Mouse (Mus musculus) lung, embryonic 16.5 days (tissue): ENCODE results near the gene Cacna1d. TPM values are rescaled to one million over a fixed set of nuclear protein-coding genes. Genes with fewer than 3 reads are reported as not detected.

ENCODE experiments used
- ATAC-seq: fragments of 200-750 bp; cut with Nextera tagmentation; 2 replicates; pipeline ENCODE4 v1.8.0; 2017; ENCODE audit warnings: low read depth, mild to moderate bottlenecking, moderate library complexity
- H3K27ac ChIP-seq: fragments of 300-500 bp; sonication (generic); 2 replicates; pipeline ENCODE4 v1.5.1; 2014; ENCODE audit warnings: mild to moderate bottlenecking, control low read depth, low read length
- H3K27me3 ChIP-seq: fragments of 300-500 bp; sonication (generic); 2 replicates; pipeline ENCODE4 v1.6.1; 2014; ENCODE audit warnings: low read depth, low read length, mixed read lengths; ENCODE audit not compliant: control insufficient read depth, insufficient read depth
- H3K36me3 ChIP-seq: fragments of 300-500 bp; sonication (generic); 2 replicates; pipeline ENCODE4 v1.6.1; 2014; ENCODE audit warnings: low read length; ENCODE audit not compliant: control insufficient read depth, insufficient read depth
- H3K4me1 ChIP-seq: fragments of 300-500 bp; sonication (generic); replicated peaks from 2 replicates; pipeline ENCODE4 v1.6.1; 2014; ENCODE audit warnings: low read length, mixed read lengths; ENCODE audit not compliant: control insufficient read depth, insufficient read depth
- H3K4me2 ChIP-seq: fragments of 300-500 bp; sonication (generic); 2 replicates; pipeline ENCODE4 v1.6.1; 2014; ENCODE audit warnings: low read depth, low read length, control low read depth
- H3K4me3 ChIP-seq: fragments of 300-500 bp; sonication (generic); 2 replicates; pipeline ENCODE4 v1.5.1; 2014; ENCODE audit warnings: mild to moderate bottlenecking, low read length, control low read depth
- H3K9ac ChIP-seq: fragments of 300-500 bp; sonication (generic); 2 replicates; pipeline ENCODE4 v1.6.1; 2014; ENCODE audit warnings: low read length, control low read depth
- H3K9me3 ChIP-seq: fragments of 300-500 bp; sonication (generic); 2 replicates; pipeline ENCODE4 v1.6.1; 2016; ENCODE audit warnings: low read length; ENCODE audit not compliant: control insufficient read depth
- WGBS: fragments of 180-500 bp; shearing (Covaris S2); extraction: QIAGEN DNeasy Blood & Tissue Kit; methylation state at CpG from one replicate; pipeline ENCODE4 v1.1.7; 2014; 5-methylcytosine and 5-hydroxymethylcytosine counted together
- polyA plus RNA-seq: library from polyadenylated mRNA; unstranded; fragments of >200 nt; fragmentation: Nextera tagmentation; extraction: Ambion mirVana; gene quantifications from 2 replicates; pipeline ENCODE4 v1.2.1, GENCODE M21; 2015

Gene Cacna1d
- polyA plus RNA-seq, 1 experiment from 2014 or later: 9.2 TPM

DNA sequence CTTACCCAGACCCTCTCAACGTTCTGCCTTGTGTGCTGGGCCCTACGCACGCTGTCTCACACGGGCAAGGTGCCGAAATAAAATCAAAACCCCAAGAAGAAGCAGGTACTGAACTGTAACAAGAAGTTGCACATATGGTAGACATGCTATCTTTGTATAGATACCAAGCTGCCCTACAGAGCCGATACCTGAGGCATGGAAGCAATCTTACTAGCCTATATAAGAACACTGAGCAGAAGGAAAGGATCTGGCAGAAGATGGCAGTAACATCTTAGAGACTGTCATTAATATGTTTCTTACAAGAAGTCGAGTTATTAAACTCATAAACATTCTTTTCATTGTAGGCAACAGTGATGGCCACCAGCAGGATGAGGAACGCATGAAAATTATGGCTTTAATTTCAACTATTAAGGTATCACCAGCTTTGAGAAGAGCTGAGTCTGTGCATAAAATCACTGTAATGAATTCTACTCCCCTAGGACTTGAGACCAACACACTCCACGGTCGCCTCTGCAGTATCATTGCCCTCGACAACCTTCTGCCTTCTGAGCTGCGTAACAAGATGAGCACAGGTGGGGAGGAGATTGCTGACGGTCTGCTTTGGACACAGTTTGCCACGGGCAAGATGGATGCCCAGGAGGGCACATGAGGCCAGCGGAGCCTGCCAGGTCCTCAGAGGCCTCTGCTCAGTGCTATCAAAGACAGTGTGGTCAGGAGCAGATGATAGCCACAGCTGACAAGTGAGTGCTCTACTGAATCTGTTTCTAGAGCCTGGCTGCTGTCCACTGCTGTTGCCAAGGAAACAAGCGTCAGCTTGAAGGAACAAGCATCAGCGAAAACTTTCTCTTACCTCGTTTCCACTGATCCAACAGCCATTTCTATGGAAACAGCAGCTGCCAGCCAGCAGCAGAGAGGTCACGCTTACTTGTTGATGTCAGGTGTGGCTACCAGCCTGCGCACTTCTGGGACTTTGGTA, 327.2 kb downstream of the Cacna1d start:
- 64% methylated on average over 20 of the region's 20 CpGs for WGBS
- Histone ChIP-seq H3K27ac (no peak overlapping the region), H3K4me2 (no peak overlapping the region), H3K9me3 (no peaks in the 10 kb centered on the region), H3K36me3 (no peaks in the 10 kb centered on the region; the same call in 1 of the 2 replicates), H3K9ac (no peak overlapping the region), H3K4me3 (no peak overlapping the region), H3K27me3 (no peaks in the 10 kb centered on the region), H3K4me1 (no peaks in the 10 kb centered on the region)
- no peak for ATAC-seq

DNA sequence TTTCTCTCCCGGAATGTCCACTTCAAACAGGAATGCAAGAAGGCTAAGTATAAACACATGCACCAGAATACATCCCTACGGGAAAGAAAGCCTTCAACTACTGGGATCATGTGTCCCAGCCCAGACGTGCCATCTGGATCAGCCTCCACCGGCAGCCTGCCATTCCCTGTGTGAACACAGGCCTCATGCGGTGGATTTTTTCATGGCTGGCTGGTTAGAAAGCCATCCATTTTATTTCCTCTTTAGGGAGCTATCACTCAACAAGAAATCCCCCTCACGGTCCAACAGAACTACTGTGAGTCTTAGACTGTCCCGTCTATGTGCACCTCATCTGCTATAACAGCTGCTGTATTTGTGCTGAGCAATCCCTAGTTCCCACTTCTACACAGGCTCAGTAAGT, 343.5 kb downstream of the Cacna1d start:
- no peak overlapping the region for H3K4me2 ChIP-seq
- no peaks in the 10 kb centered on the region for H3K27me3 ChIP-seq
- H3K36me3 ChIP-seq: no peaks in the 10 kb centered on the region
- H3K4me3 ChIP-seq: no peak overlapping the region
- H3K27ac ChIP-seq: no peak overlapping the region
- H3K4me1 ChIP-seq: no peaks in the 10 kb centered on the region
- H3K9me3 ChIP-seq: no peaks in the 10 kb centered on the region
- 48% methylated on average over 7 of the region's 7 CpGs for WGBS
- H3K9ac ChIP-seq: no peak overlapping the region
- no peak for ATAC-seq

DNA sequence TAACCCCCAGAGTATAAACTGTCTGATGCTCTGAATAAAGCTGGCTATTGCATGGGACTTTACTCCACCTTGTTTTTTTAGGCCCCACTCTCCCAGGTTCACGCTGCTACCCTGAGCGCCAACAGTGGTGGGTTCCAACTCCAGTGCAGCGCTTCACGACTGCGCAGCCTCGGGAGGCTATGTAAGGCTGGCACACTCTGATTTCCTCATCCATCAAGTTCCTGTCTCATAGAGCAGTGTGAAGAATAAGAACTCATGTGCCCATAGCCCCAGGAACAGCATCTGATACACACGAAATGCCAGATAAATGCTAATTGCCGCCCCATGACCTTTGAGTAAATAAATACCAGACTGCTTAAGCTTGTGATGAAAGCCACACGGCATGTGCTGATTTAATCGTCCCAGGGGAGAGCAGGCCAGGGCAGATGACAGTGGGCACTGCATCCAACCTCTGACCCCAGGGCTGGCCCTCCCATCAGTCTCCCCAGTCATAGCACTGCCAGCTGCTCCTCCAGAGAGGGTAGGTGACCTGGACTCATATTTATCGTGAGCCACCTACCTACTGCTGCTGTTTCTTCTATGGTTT, 352.8 kb downstream of the Cacna1d start:
- Histone ChIP-seq H3K27ac (no peak overlapping the region), H3K4me1 (peaks cover 6% of the 10 kb centered on the region; the same call in 1 of the 2 replicates), H3K9me3 (no peaks in the 10 kb centered on the region), H3K36me3 (no peaks in the 10 kb centered on the region), H3K4me3 (no peak overlapping the region), H3K4me2 (no peak overlapping the region), H3K9ac (no peak overlapping the region), H3K27me3 (no peaks in the 10 kb centered on the region)
- 48% methylated on average over 11 of the region's 11 CpGs for WGBS
- no peak for ATAC-seq

DNA sequence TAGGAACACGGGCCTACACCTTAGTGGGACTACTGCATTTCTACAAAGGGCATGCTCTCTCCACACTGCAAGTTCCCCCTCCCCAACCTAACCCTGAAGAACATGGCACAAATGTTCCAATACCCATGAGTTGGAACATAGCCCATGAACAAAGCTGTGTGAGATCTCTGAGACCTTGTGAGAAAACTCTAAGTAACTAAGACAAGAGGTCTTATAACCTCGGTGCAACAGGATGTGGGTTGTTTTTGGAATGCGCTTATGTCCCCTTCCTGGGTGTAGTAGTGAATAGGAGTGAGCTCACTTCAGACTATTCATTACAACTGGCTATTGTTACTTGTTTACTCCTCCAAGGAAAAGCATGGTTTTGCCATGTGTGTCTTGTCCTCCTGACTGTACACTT, 353.3 kb downstream of the Cacna1d start:
- H3K9ac ChIP-seq: no peak overlapping the region
- H3K4me3 ChIP-seq: no peak overlapping the region
- H3K4me2 ChIP-seq: no peak overlapping the region
- H3K36me3 ChIP-seq: no peaks in the 10 kb centered on the region
- H3K27ac ChIP-seq: no peak overlapping the region
- ATAC-seq: no peak
- H3K27me3 ChIP-seq: no peaks in the 10 kb centered on the region
- WGBS: 55% methylated on average over 3 of the region's 3 CpGs
- H3K4me1 ChIP-seq: peaks cover 6% of the 10 kb centered on the region; the same call in 1 of the 2 replicates
- H3K9me3 ChIP-seq: no peaks in the 10 kb centered on the region

DNA sequence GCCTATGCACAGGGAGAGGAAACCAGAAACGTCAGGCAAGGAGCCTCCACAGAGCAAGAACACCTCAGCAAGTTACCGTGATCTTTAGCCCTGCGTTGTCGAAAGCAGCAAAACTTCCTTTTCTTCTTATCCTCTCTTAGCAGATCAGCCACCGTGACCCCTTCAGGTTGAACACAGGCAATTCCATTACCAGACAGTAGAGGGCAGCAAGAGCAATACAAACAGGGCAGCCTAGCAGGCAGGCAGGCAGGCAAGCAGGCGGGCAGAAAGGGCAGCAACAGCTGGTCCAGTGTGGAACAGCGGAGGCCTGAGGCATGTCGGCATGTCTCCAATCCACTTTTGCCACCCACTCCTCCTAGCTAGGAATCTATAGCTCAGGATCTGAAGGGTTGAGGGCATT, 354.3 kb downstream of the Cacna1d start:
- no peaks in the 10 kb centered on the region for H3K36me3 ChIP-seq
- peaks cover 6% of the 10 kb centered on the region; the same call in 1 of the 2 replicates for H3K4me1 ChIP-seq
- H3K4me2 ChIP-seq: no peak overlapping the region
- no peak overlapping the region for H3K27ac ChIP-seq
- ATAC-seq: peak; percentile 78
- H3K4me3 ChIP-seq: no peak overlapping the region
- no peak overlapping the region for H3K9ac ChIP-seq
- 2% methylated on average over 8 of the region's 8 CpGs for WGBS
- no peaks in the 10 kb centered on the region for H3K9me3 ChIP-seq
- no peaks in the 10 kb centered on the region for H3K27me3 ChIP-seq

DNA sequence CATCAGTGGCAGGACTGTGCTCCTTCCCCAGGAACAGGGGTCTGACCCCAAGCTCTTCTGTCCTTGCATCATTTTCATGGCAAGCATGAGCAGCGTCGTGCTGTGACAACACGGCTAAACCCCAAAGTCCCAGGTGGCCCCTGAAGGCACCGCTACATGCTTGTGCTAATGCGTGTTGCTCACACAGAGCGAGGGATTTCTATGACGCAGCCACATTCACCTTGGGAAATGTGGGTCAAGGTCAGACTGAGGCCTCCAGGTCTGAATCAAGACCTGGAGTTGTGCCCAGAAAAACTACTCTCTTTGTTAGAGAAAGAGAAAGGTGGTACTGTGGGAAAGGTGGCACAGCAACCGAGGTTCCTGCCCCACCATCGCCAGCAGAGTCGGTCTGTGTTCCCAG, 355.9 kb downstream of the Cacna1d start:
- H3K36me3 ChIP-seq: no peaks in the 10 kb centered on the region
- H3K4me1 ChIP-seq: peaks cover 6% of the 10 kb centered on the region; the same call in 1 of the 2 replicates
- whole genome bisulfite sequencing: 83% methylated on average over 10 of the region's 10 CpGs
- H3K4me2 ChIP-seq: no peak overlapping the region
- no peaks in the 10 kb centered on the region for H3K27me3 ChIP-seq
- H3K9ac ChIP-seq: no peak overlapping the region
- no peak overlapping the region for H3K27ac ChIP-seq
- no peak overlapping the region for H3K4me3 ChIP-seq
- H3K9me3 ChIP-seq: no peaks in the 10 kb centered on the region
- ATAC-seq: no peak

DNA sequence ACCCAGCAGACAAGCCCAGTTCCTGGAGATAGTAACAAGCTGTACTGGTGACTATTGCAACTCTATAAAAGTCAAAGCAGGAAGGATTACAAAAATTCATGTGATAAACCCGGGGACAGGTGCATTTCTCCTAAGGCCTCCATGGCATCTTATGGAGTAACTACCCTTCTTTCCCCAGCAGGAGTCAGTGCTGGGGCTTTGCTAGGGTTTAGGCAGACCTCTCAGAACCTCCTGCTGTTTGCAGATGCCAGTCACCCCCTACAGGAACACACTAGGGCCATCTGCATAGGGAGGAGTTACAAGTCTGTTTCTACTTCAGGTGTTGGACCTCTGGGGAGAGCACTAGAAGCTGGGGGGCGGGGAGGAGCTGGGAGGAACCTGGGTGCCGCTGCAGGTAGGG, 357.6 kb downstream of the Cacna1d start:
- no peak overlapping the region for H3K4me2 ChIP-seq
- ATAC-seq: no peak
- H3K9me3 ChIP-seq: no peaks in the 10 kb centered on the region
- no peaks in the 10 kb centered on the region for H3K27me3 ChIP-seq
- H3K36me3 ChIP-seq: no peaks in the 10 kb centered on the region
- 38% methylated on average over 3 of the region's 3 CpGs for WGBS
- H3K27ac ChIP-seq: no peak overlapping the region
- H3K4me3 ChIP-seq: no peak overlapping the region
- H3K4me1 ChIP-seq: peaks cover 6% of the 10 kb centered on the region; the same call in 1 of the 2 replicates
- H3K9ac ChIP-seq: no peak overlapping the region

DNA sequence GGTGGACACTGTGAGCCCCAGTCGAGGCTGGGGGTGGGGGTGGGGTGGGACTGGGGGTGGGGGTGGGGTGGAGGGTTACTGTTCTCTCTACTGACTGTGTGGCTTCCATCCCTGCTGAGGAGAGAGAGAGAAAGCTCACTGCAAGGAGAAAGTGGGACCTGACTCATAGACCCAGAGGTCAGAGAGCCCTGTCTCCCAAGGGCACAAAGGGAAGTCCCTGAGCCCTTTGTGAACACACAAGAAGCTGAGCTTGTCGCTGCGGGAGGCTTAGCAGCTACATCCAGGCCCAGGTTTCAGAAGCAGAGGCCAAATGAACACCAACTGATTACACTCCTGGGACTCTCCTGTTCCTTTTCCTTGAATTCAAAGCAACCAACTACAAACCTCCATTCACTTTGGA, 360.0 kb downstream of the Cacna1d start:
- Histone ChIP-seq H3K36me3 (no peaks in the 10 kb centered on the region), H3K4me2 (no peak overlapping the region), H3K9me3 (no peaks in the 10 kb centered on the region), H3K27me3 (no peaks in the 10 kb centered on the region), H3K27ac (no peak overlapping the region), H3K9ac (no peak overlapping the region), H3K4me3 (no peak overlapping the region), H3K4me1 (no peaks in the 10 kb centered on the region)
- 26% methylated on average over 3 of the region's 3 CpGs for WGBS
- no peak for ATAC-seq

DNA sequence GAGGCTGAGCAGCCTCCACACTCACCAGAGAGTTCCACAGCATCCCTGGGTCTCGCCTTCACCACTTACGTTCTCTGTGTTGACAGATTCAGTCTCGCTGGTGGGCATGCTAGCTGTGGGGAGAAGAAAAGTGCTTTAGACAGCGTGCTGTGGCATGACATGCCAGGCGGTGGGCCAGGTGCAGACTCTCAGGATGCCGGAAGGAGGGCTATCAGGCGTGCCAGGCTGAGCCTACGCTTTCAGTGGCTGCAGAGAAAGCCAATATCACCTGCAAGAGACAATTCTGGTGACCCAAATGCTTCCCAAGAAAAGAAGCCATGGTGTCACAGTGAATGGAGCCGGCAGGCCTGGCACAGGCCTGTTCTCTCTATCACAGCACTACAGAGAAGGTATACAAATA, 361.2 kb downstream of the Cacna1d start:
- Histone ChIP-seq H3K4me1 (no peaks in the 10 kb centered on the region), H3K4me3 (no peak overlapping the region), H3K36me3 (no peaks in the 10 kb centered on the region), H3K4me2 (no peak overlapping the region), H3K27me3 (no peaks in the 10 kb centered on the region), H3K9me3 (no peaks in the 10 kb centered on the region), H3K27ac (no peak overlapping the region), H3K9ac (no peak overlapping the region)
- WGBS: 88% methylated on average over 9 of the region's 9 CpGs
- no peak for ATAC-seq
